Comparison of ENCODE assay signal across 8 mouse cellular contexts in genomic region chr4:42950065-42950558, GRCm38 (mm10). TPM values are rescaled to one million over a fixed set of nuclear protein-coding genes. Genes with fewer than 3 reads are reported as not detected.
DNase-seq lines count a peak whose midpoint lies in the region; ATAC-seq lines count a peak whose summit lies in the region.

No protein-coding gene starts in this region.

- H3K4me3 ChIP-seq in hindbrain, embryonic 12.5 days = peak overlapping the region; percentile 73

- H3K27ac ChIP-seq in hindbrain, embryonic 12.5 days = peak overlapping the region; percentile 96

- peaks cover 84% of the 10 kb centered on the region for H3K4me1 ChIP-seq in hindbrain, embryonic 12.5 days

- H3K9me3 ChIP-seq in hindbrain, embryonic 12.5 days (replicated peaks) = no peaks in the 10 kb centered on the region

- no peaks in the 10 kb centered on the region for H3K27me3 ChIP-seq in hindbrain, embryonic 12.5 days

- peaks cover 7% of the 10 kb centered on the region; the same call in 1 of the 2 replicates for H3K36me3 ChIP-seq in hindbrain, embryonic 12.5 days

- under 1% methylated on average over 20 of the region's 27 CpGs for WGBS in hindbrain, embryonic 12.5 days

- H3K9ac ChIP-seq in hindbrain, embryonic 12.5 days = peak overlapping the region; percentile 94

- ATAC-seq in hindbrain, embryonic 12.5 days (ENCODE audit: low FRiP score) = peak; percentile 68

- DNase-seq in MN1 (ENCODE audit: low spot score) = peak; percentile 88
- peak; percentile 82 to 84 for DNase-seq in cerebellum, adult 18-20 months
- peak; percentile 87 to 92 for DNase-seq in frontal cortex, postnatal 10 days (ENCODE audit: low spot score in 2 of 2)
- peak; percentile 74 for DNase-seq in left cerebral cortex, adult 11 months (ENCODE audit: low spot score)
- peak; percentile 93 to 95 for DNase-seq in lung, postnatal 4 days
- DNase-seq in retina, postnatal 7 days (ENCODE audit: low read depth, low spot score) = peak; percentile 54
- peak; percentile 80 for DNase-seq in urinary bladder, postnatal 25 days (ENCODE audit: low spot score)

- H3K4me2 ChIP-seq in hindbrain, embryonic 12.5 days (replicated peaks) = peak overlapping the region; percentile 94

RNA-seq across cellular contexts. Expression of gene Dnajb5, which starts 0.5 kb away (rescaled TPM):
- polyA plus RNA-seq in hindbrain, embryonic 12.5 days (2016; fragmentation: Nextera tagmentation; extraction: Ambion mirVana) = 32.4 and 37.4 TPM in 2 replicates

RNA-seq across cellular contexts. Expression of gene 1700022I11Rik, which starts 19.3 kb away (rescaled TPM):
- 0.61 and 1.2 TPM in 2 replicates for polyA plus RNA-seq in hindbrain, embryonic 12.5 days (2016; fragmentation: Nextera tagmentation; extraction: Ambion mirVana)

RNA-seq across cellular contexts. Expression of gene Phf24, which starts 33.7 kb away (rescaled TPM):
- 7.9 TPM in 2 replicates for polyA plus RNA-seq in hindbrain, embryonic 12.5 days (2016; fragmentation: Nextera tagmentation; extraction: Ambion mirVana)

RNA-seq across cellular contexts. Expression of gene Vcp, which starts 50.2 kb away (rescaled TPM):
- polyA plus RNA-seq in hindbrain, embryonic 12.5 days (2016; fragmentation: Nextera tagmentation; extraction: Ambion mirVana) = 626 and 637 TPM in 2 replicates

Comparison
In these comparisons a context has a peak if more than half of its experiments do, and no peak if none do; other contexts are left out.
1. Peak in every context shown above with its lines: DNase-seq, ATAC-seq, H3K4me3 ChIP-seq and H3K27ac ChIP-seq.